8 mouse cellular contexts compared by ENCODE assay signal in the genomic region with DNA sequence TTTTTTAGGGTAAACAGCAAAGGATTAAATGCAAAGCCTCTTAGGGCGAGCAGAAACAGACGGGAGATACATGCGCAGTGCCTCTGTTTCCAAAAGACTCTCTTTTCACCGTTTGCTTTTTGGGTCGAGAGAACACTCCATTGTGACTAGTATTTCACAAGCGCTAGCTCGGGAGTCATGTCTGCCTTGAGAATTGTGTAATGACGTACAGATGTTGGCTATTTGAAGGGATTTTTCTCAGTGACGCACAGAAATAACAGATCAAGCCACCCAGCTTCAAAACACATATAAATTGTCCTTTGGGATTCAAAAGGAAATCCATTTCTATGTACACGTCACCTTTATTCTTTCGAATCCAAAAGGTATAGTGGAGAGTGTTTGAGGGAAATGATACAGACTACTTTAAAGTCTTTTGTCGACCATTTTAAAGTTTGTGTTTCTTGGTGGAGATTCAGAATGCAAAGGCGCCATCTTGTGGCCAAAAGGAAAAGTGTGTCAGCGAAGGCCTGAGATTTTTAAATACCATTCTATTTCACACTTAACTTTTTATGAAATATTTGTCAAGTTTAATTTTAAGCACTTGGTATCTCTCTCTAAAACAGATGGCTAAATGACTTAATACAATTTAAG.
DNase-seq lines count a peak whose midpoint lies in the region; ATAC-seq and TF ChIP-seq lines count a peak whose summit lies in the region.

No protein-coding gene starts in this region.

- no peaks in the 10 kb centered on the region for H3K36me3 ChIP-seq in forebrain, embryonic 10.5 days (replicated peaks)
- no peaks in the 10 kb centered on the region for H3K36me3 ChIP-seq in forebrain, embryonic 12.5 days (replicated peaks)
- H3K36me3 ChIP-seq in embryonic facial prominence, embryonic 13.5 days, result no peaks in the 10 kb centered on the region
- no peaks in the 10 kb centered on the region for H3K36me3 ChIP-seq in kidney, postnatal 0 days (ENCODE audit: insufficient read depth, low read length)
- no peaks in the 10 kb centered on the region for H3K36me3 ChIP-seq in stomach, embryonic 15.5 days

- H3K4me1 ChIP-seq in forebrain, embryonic 10.5 days, result no peaks in the 10 kb centered on the region
- H3K4me1 ChIP-seq in forebrain, embryonic 12.5 days, result peaks cover 3% of the 10 kb centered on the region; the same call in 1 of the 2 replicates
- no peaks in the 10 kb centered on the region for H3K4me1 ChIP-seq in embryonic facial prominence, embryonic 13.5 days
- no peaks in the 10 kb centered on the region for H3K4me1 ChIP-seq in kidney, postnatal 0 days (replicated peaks; ENCODE audit: insufficient read depth, low read length)
- H3K4me1 ChIP-seq in stomach, embryonic 15.5 days, result no peaks in the 10 kb centered on the region

- ATAC-seq in forebrain, embryonic 12.5 days (ENCODE audit: low FRiP score), result no peak
- ATAC-seq in embryonic facial prominence, embryonic 13.5 days (ENCODE audit: insufficient number of reproducible peaks, insufficient read depth, low FRiP score, low TSS enrichment, low read depth), result no peak
- ATAC-seq in kidney, postnatal 0 days (replicated peaks; ENCODE audit: low FRiP score, low read depth), result no peak
- no peak for ATAC-seq in stomach, embryonic 15.5 days (ENCODE audit: insufficient read depth, low FRiP score, low read depth)

- peak; percentile 27 for DNase-seq in forebrain, embryonic 10.5 days (ENCODE audit: extremely low spot score, low spot score)
- DNase-seq in 3134 (ENCODE audit: extremely low read depth, insufficient read length, low spot score), result peak; percentile 6
- DNase-seq in ZHBTc4 (ENCODE audit: low read depth, low spot score), result peak; percentile 55
- DNase-seq in kidney, postnatal 0 days (ENCODE audit: low spot score), result peak; percentile 79
- peak; percentile 46 for DNase-seq in lung, postnatal 14 days

- no peak overlapping the region for H3K9ac ChIP-seq in forebrain, embryonic 12.5 days
- H3K9ac ChIP-seq in embryonic facial prominence, embryonic 13.5 days, result peak overlapping the region; percentile 55; the same call in 1 of the 2 replicates
- no peak overlapping the region for H3K9ac ChIP-seq in kidney, postnatal 0 days (ENCODE audit: low read depth, low read length)
- H3K9ac ChIP-seq in stomach, embryonic 15.5 days, result no peak overlapping the region

- no peak overlapping the region; the same call in 1 of the 2 replicates for H3K27ac ChIP-seq in forebrain, embryonic 10.5 days
- H3K27ac ChIP-seq in forebrain, embryonic 12.5 days, result no peak overlapping the region
- H3K27ac ChIP-seq in embryonic facial prominence, embryonic 13.5 days, result peak overlapping the region; percentile 66
- no peak overlapping the region for H3K27ac ChIP-seq in kidney, postnatal 0 days
- H3K27ac ChIP-seq in stomach, embryonic 15.5 days, result no peak overlapping the region

- H3K4me2 ChIP-seq in forebrain, embryonic 12.5 days, result no peak overlapping the region
- H3K4me2 ChIP-seq in embryonic facial prominence, embryonic 13.5 days, result peak overlapping the region; percentile 56
- no peak overlapping the region for H3K4me2 ChIP-seq in kidney, postnatal 0 days (ENCODE audit: low read length)
- peak overlapping the region; percentile 21 for H3K4me2 ChIP-seq in stomach, embryonic 15.5 days

- no peaks in the 10 kb centered on the region for H3K27me3 ChIP-seq in forebrain, embryonic 10.5 days (ENCODE audit: poor library complexity, severe bottlenecking)
- H3K27me3 ChIP-seq in forebrain, embryonic 12.5 days, result no peaks in the 10 kb centered on the region
- no peaks in the 10 kb centered on the region for H3K27me3 ChIP-seq in embryonic facial prominence, embryonic 13.5 days
- H3K27me3 ChIP-seq in kidney, postnatal 0 days (ENCODE audit: insufficient read depth, low read length), result no peaks in the 10 kb centered on the region
- no peaks in the 10 kb centered on the region for H3K27me3 ChIP-seq in stomach, embryonic 15.5 days (replicated peaks)

- no peaks in the 10 kb centered on the region for H3K9me3 ChIP-seq in forebrain, embryonic 10.5 days
- H3K9me3 ChIP-seq in forebrain, embryonic 12.5 days, result no peaks in the 10 kb centered on the region
- H3K9me3 ChIP-seq in embryonic facial prominence, embryonic 13.5 days, result no peaks in the 10 kb centered on the region
- no peaks in the 10 kb centered on the region for H3K9me3 ChIP-seq in kidney, postnatal 0 days (replicated peaks; ENCODE audit: low read length)
- no peaks in the 10 kb centered on the region for H3K9me3 ChIP-seq in stomach, embryonic 15.5 days

- no peak overlapping the region for H3K4me3 ChIP-seq in forebrain, embryonic 10.5 days
- H3K4me3 ChIP-seq in forebrain, embryonic 12.5 days (replicated peaks), result no peak overlapping the region
- H3K4me3 ChIP-seq in embryonic facial prominence, embryonic 13.5 days, result peak overlapping the region; percentile 31
- no peak overlapping the region for H3K4me3 ChIP-seq in kidney, postnatal 0 days (replicated peaks; ENCODE audit: low read depth, low read length)
- H3K4me3 ChIP-seq in stomach, embryonic 15.5 days (replicated peaks), result no peak overlapping the region; the same call in 1 of the 2 replicates

- 47% methylated on average over 14 of the region's 14 CpGs for WGBS in forebrain, embryonic 10.5 days
- WGBS in forebrain, embryonic 12.5 days, result 40% methylated on average over 14 of the region's 14 CpGs
- WGBS in embryonic facial prominence, embryonic 13.5 days, result 19% methylated on average over 14 of the region's 14 CpGs
- WGBS in kidney, postnatal 0 days, result 51% methylated on average over 14 of the region's 14 CpGs
- WGBS in stomach, embryonic 15.5 days, result 39% methylated on average over 14 of the region's 14 CpGs

- peak; percentile 88 for TF ChIP-seq CTCF in kidney, postnatal 0 days (IDR thresholded peaks at IDR 0.05; ENCODE audit: low read depth)

Comparison
In these comparisons a context has a peak if more than half of its experiments do, and no peak if none do; other contexts are left out.
1. DNase-seq: peak in every context shown above with its lines; median percentile 79 in kidney, postnatal 0 days; 55 in ZHBTc4; 46 in lung, postnatal 14 days; 27 in forebrain, embryonic 10.5 days; 6 in 3134.
2. H3K4me2 ChIP-seq: peak in embryonic facial prominence, embryonic 13.5 days (single experiment) and stomach, embryonic 15.5 days (single experiment); none in forebrain, embryonic 12.5 days (single experiment) and kidney, postnatal 0 days (single experiment).